Mouse (Mus musculus) megakaryocyte, embryonic 14.5 days (primary cell): ENCODE measurements around the gene F830045P16Rik. TPM values are rescaled to one million over a fixed set of nuclear protein-coding genes. Genes with fewer than 3 reads are reported as not detected.
A peak's percentile ranks its signal among the peaks of the same experiment; 100 is the strongest.

Source experiments
- H3K27me3 ChIP-seq: replicated peaks from 2 replicates; pipeline ENCODE3; 2012; ENCODE audit warnings: inconsistent platforms
- H3K36me3 ChIP-seq: replicated peaks from 2 replicates; pipeline ENCODE3; 2012; ENCODE audit warnings: low read length, inconsistent platforms, mixed read lengths
- H3K4me1 ChIP-seq: 2 replicates; pipeline ENCODE4 v1.6.1; 2012; ENCODE audit warnings: inconsistent platforms
- H3K4me3 ChIP-seq: replicated peaks from 2 replicates; pipeline ENCODE3; 2012; ENCODE audit warnings: moderate library complexity, mild to moderate bottlenecking, inconsistent platforms
- H3K9me3 ChIP-seq: 2 replicates; pipeline ENCODE4 v1.6.1; 2012; ENCODE audit warnings: inconsistent platforms
- FLI1 ChIP-seq: IDR thresholded peaks from 2 replicates; pipeline ENCODE4 v1.6.1; 2012; ENCODE audit warnings: low read length, inconsistent platforms, mixed read lengths
- GATA1 ChIP-seq: IDR thresholded peaks from 3 replicates; pipeline ENCODE4 v1.6.1; 2012; ENCODE audit warnings: mixed read lengths, low read length, inconsistent platforms, borderline replicate concordance
- polyA plus RNA-seq: library from polyadenylated mRNA; stranded (reverse); fragments of >175 nt; gene quantifications from 2 replicates; pipeline ENCODE4 v1.2.3, GENCODE M21; 2012; ENCODE audit warnings: low replicate concordance; ENCODE audit not compliant: insufficient read depth

The F830045P16Rik gene
- polyA plus RNA-seq, result 0.08 TPM in 1 of 2 replicates, not detected in the other

DNA sequence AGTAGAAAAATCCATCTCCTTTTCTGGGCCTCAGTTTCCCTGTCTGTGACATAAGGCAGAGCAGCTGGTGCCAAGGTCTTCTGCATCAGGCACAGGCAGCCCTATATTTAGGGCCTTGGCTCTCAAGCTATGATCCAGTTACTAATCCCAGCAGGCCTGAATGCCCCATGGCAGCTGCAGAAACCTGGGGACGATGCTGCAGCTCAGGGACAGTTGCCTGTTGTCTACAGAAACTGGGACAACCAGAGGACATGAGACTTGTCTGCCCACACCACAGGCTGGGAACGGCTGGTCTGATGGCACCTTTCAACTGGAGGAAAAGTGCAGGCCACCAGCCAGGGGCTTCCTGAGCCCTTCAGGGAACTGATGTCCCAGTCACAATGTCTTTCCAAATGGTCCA is at the start of gene F830045P16Rik:
TSS of gene F830045P16Rik (minus strand) at position 226 of the 400 bp plus-strand sequence.
- Histone ChIP-seq H3K4me3 (no peak within 1 kb of the TSS), H3K27me3 (peaks cover 29% of the 10 kb centered on the region), H3K4me1 (peaks cover 4% of the 10 kb centered on the region; the same call in 1 of the 2 replicates), H3K9me3 (no peaks in the 10 kb centered on the region), H3K36me3 (no peaks in the 10 kb centered on the region)
- TF ChIP-seq GATA1, result no peak
- TF ChIP-seq FLI1, result no peak

DNA sequence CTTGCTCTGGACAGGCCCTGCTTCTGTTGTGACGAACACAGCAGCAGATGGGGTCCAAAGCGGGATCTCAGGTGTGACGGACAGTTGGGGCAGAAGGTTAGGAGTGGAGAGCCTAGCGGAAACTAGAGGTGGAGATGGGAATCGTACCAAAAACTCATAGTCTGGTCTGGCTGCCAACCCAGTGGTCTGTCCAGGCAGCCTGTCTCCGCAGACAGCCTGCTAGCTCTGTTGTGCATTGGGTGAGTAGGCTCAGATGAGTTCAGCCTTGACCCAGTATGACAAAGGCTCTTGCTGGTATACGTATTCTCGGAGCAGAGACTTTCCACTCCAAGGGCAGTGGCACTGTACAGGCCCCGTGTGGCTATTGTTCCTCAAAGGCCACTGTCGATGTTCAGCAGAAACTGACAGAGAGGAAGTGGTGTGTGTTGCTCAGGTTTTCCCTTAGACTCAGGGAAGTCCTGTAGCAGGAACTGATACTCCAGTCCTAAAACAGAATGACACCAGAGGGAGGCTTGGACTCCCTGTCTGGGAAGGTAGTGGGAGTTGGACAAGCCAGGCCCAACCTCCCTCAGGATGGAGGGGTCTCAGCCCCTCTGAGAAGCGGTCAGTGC is 49.6 kb upstream of the F830045P16Rik start:
- Histone ChIP-seq H3K27me3 (peaks cover 77% of the 10 kb centered on the region), H3K36me3 (no peaks in the 10 kb centered on the region), H3K4me3 (no peak overlapping the region), H3K9me3 (no peaks in the 10 kb centered on the region), H3K4me1 (peaks cover 6% of the 10 kb centered on the region; the same call in 1 of the 2 replicates)
- TF ChIP-seq GATA1 (no peak), FLI1 (no peak)

DNA sequence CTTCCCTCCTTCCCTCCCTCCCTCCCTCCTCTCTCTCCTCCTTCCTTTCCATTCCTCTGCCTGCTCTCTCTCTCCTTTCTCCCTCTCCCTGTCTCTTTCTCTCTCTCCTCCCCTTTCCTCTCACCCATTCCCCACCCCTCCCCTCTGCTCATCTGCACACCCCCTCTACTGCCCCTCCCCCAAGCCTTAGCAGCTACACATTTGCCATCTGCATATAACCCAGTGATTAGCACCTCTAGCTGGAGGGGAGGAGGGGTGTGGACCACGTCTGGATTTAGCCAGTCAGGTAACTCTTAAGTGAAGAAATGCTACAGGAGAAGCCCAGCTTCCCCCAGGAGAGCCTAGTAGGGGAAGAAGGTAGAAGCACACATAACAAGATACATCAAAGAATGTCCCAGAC is 48.5 kb upstream of the F830045P16Rik start:
- no peak for TF ChIP-seq GATA1
- no peak for TF ChIP-seq FLI1
- H3K36me3 ChIP-seq, result no peaks in the 10 kb centered on the region
- no peaks in the 10 kb centered on the region for H3K9me3 ChIP-seq
- no peak overlapping the region for H3K4me3 ChIP-seq
- H3K27me3 ChIP-seq, result peaks cover 76% of the 10 kb centered on the region
- H3K4me1 ChIP-seq, result peaks cover 6% of the 10 kb centered on the region; the same call in 1 of the 2 replicates

DNA sequence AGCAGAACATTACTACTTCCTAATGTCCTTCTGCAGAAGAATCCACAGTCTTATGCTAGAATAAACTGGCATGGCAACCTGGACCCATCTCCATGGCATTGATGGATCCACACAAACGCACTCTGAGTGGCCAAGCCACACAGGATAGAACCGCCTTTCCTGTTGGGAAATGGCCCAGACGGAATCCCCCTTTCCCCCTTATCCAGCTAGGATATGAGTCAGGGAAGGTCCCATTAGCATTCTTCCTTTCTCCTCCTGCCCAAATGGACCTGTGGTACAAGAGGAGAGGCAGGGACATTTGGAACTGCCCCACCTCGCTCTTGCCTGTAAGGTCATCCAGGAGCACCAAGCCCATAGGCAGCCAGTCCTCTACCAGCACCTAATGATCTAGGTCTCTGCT is 45.9 kb upstream of the F830045P16Rik start:
- Histone ChIP-seq H3K36me3 (no peaks in the 10 kb centered on the region), H3K9me3 (no peaks in the 10 kb centered on the region), H3K4me1 (peaks cover 5% of the 10 kb centered on the region; the same call in 1 of the 2 replicates), H3K4me3 (no peak overlapping the region), H3K27me3 (peaks cover 81% of the 10 kb centered on the region)
- TF ChIP-seq GATA1 (no peak), FLI1 (no peak)

DNA sequence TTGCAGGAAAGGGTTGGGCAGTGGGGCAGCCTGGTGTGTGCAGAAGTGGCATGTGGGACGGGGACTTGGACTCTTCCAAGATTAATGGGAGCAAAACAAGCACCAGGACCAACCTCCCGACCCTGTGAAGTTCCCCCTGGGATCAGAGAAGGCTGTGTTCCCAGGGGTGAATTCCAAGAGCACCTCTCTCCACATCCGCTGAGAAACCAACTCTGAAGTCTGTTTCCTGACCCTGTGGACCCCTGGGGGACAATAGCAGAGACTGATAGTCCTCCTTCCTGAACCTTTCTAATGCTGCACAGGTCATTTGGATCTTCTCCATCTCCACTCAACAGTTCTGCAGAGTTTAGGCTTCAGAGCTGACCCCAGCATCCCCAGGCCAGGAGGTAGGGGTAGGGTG is 45.4 kb upstream of the F830045P16Rik start:
- TF ChIP-seq FLI1 (no peak), GATA1 (no peak)
- peaks cover 82% of the 10 kb centered on the region for H3K27me3 ChIP-seq

DNA sequence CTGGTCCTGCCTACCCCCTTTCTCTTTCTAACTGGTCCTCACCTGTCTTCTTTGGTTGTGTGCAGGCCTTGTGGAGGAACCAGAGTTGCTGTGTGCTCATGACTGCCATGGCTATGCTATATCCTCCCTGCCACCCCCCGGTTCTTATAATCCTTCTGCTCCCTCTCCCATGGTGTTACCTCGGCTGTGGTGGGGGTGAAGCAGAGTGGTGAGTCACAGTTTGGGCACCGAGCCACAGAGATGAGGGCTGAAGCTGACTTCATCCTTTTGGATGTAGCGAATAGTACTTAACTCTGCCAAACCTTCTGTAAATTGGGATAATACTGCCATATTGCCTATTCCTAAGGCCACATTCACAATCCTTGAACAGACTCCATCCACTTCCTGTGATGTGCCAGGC is 44.3 kb upstream of the F830045P16Rik start:
- Histone ChIP-seq H3K4me1 (peaks cover under 1% of the 10 kb centered on the region; the same call in 1 of the 2 replicates), H3K27me3 (peaks cover 84% of the 10 kb centered on the region), H3K36me3 (no peaks in the 10 kb centered on the region), H3K4me3 (no peak overlapping the region), H3K9me3 (no peaks in the 10 kb centered on the region)
- TF ChIP-seq GATA1, result no peak
- no peak for TF ChIP-seq FLI1

More for the DNA sequence above, 45.4 kb upstream of the F830045P16Rik start:
- peaks cover 4% of the 10 kb centered on the region; the same call in 1 of the 2 replicates for H3K4me1 ChIP-seq
- no peaks in the 10 kb centered on the region for H3K36me3 ChIP-seq
- H3K9me3 ChIP-seq, result no peaks in the 10 kb centered on the region
- no peak overlapping the region for H3K4me3 ChIP-seq

DNA sequence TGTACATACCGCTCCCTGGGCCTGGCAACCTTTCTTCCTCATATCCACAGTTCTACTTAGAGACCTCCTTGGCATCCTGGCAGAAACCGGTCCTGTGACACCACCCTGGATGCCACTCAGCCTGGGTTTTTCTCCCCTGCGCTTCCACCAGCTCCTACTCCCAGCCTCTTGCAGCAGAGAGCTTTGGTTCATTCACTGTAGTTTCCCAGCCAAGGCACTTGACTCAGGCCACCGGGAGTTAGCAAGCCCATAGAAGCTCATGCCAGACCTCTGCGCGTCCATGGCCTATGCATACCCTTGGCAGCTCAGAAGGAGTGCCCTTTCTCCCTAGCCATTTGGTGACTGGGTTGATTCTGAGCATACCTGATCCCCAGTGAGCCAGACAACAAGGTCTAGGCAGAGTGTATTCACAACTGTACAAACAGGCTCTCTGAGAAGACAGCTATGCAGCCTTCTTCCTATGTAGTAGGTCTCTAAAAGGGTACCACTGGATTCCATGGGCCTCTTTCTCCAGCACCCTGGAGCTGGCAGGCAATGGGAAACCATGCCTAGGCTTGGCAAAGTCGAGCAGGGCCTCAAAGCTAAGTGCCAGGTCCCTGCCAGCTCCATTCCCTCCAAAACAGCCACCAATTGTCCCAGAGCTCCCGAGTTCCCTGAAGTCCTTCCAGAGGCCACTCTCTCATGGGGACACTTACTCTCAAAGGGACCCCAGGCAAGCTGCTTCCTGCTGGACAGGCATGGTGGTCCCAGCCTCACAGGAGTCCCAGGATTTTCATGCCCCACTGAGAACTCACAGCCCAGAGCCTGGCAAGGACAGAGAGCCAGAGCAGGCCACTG is 40.4 kb upstream of the F830045P16Rik start:
- H3K4me1 ChIP-seq, result peaks cover 5% of the 10 kb centered on the region; the same call in 1 of the 2 replicates
- peaks cover 91% of the 10 kb centered on the region for H3K27me3 ChIP-seq
- H3K36me3 ChIP-seq, result no peaks in the 10 kb centered on the region

DNA sequence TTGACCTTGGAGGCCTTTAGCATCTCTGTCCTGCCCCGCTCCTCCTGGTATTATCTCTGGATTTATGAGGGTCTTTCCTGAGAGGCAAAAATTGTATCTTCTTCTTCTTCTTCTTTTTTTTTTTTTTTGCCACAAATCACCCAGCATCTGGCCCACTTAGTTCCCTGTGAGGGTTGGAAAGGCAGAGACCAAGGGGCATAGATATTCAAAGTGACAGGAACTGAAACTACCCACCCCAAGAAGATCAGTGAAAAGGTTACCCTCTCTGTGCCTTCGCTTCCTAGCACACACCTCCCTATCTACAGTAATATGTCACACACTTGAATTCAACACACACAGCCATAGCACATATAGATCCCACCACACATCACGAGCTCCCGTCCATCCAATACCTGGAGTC is 38.7 kb upstream of the F830045P16Rik start:
- Histone ChIP-seq H3K4me3 (no peak overlapping the region), H3K4me1 (peaks cover 5% of the 10 kb centered on the region; the same call in 1 of the 2 replicates), H3K27me3 (peaks cover 89% of the 10 kb centered on the region), H3K9me3 (no peaks in the 10 kb centered on the region), H3K36me3 (no peaks in the 10 kb centered on the region)
- no peak for TF ChIP-seq FLI1
- no peak for TF ChIP-seq GATA1

More for the DNA sequence above, 40.4 kb upstream of the F830045P16Rik start:
- Histone ChIP-seq H3K4me3 (no peak overlapping the region), H3K9me3 (no peaks in the 10 kb centered on the region)
- TF ChIP-seq FLI1 (no peak), GATA1 (no peak)

DNA sequence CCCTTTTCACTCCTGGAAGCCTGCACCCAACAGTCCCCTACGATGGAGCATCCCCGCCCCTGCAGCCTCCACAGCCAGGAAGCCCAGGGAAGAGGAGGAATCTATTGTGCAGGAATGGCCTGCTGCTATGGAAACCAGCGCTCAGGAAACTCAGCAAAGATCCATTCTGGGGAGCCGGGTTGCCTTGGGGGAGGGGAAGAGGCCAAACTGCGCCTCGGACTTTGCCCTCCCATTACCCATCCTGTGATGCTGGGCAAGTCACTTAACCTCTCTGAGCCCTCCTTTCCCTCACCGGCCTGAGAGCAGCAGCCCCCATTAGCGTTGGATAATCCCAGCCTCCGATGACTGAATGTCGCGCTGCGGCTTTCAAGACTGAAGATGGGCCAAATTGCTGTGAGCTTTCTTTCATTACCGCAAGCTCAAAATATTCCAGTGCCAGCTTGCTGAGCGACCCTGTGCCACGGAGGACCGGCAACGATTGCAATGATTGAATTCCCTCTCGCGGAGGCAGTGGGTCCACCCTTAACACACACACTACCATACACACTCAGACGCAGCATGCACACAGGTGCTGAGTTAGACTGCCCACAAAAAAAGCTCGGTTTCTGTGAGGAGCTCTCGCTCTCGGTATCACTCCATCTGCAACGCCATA is 38.1 kb upstream of the F830045P16Rik start:
- peak overlapping the region; percentile 8 for H3K4me3 ChIP-seq
- no peaks in the 10 kb centered on the region for H3K36me3 ChIP-seq
- peaks cover 89% of the 10 kb centered on the region for H3K27me3 ChIP-seq
- H3K4me1 ChIP-seq, result peaks cover 5% of the 10 kb centered on the region; the same call in 1 of the 2 replicates
- H3K9me3 ChIP-seq, result no peaks in the 10 kb centered on the region
- TF ChIP-seq FLI1 (no peak), GATA1 (no peak)

DNA sequence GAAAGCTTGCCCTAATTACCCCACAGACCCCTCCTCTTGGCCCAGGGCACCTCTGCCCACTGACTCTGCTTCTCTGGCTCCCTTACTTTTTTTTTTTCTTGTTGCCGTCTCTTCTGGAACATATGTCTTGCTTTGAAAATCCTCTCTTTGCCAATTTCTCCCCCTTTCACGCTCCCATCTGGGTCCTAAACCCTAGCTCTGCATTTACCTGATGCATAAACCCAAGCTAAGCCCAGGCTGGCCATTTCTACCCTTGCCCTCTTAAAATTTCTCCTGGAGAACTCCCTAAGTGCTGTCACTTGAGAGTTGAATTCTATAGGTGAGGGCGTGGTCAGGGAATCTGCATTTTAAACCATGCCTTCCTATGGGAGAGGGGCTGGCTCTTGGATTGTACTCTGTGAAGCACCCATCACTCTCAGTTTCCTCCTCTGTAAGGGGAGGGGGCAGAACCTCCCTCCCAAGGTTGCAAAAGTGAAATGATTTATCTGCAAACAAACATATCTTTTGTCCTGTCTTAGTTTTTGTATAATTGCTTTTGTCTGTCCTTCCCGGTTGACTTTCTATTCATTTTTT is 37.4 kb upstream of the F830045P16Rik start:
- H3K4me3 ChIP-seq, result no peak overlapping the region
- H3K36me3 ChIP-seq, result no peaks in the 10 kb centered on the region
- TF ChIP-seq FLI1, result no peak
- H3K27me3 ChIP-seq, result peaks cover 85% of the 10 kb centered on the region
- peaks cover 2% of the 10 kb centered on the region for H3K9me3 ChIP-seq
- peaks cover 5% of the 10 kb centered on the region; the same call in 1 of the 2 replicates for H3K4me1 ChIP-seq
